Mouse (Mus musculus) liver, embryonic 12.5 days (tissue): Measurements from ENCODE around the gene Ddx56. TPM values are rescaled to one million over a fixed set of nuclear protein-coding genes. Genes with fewer than 3 reads are reported as not detected.

ENCODE experiments used
- ATAC-seq: fragments of 200-750 bp; cut with Nextera tagmentation; 2 replicates; pipeline ENCODE4 v1.8.0; 2017; ENCODE audit warnings: moderate number of reproducible peaks, mild to moderate bottlenecking, moderate library complexity
- H3K27ac ChIP-seq: fragments of 300-500 bp; sonication (generic); 2 replicates; pipeline ENCODE4 v1.5.1; 2016; ENCODE audit warnings: mild to moderate bottlenecking
- H3K27me3 ChIP-seq: fragments of 300-500 bp; sonication (generic); replicated peaks from 2 replicates; pipeline ENCODE4 v1.6.1; 2016; ENCODE audit warnings: mild to moderate bottlenecking, moderate library complexity
- H3K36me3 ChIP-seq: fragments of 300-500 bp; sonication (generic); 2 replicates; pipeline ENCODE4 v1.6.1; 2016; ENCODE audit warnings: mild to moderate bottlenecking, moderate library complexity
- H3K4me1 ChIP-seq: fragments of 300-500 bp; sonication (generic); 2 replicates; pipeline ENCODE4 v1.6.1; 2016
- H3K4me2 ChIP-seq: fragments of 300-500 bp; sonication (generic); 2 replicates; pipeline ENCODE4 v1.6.1; 2016; ENCODE audit warnings: mild to moderate bottlenecking, moderate library complexity
- H3K4me3 ChIP-seq: fragments of 300-500 bp; sonication (generic); 2 replicates; pipeline ENCODE4 v1.5.1; 2016; ENCODE audit warnings: mild to moderate bottlenecking, moderate library complexity
- H3K9ac ChIP-seq: fragments of 300-500 bp; sonication (generic); 2 replicates; pipeline ENCODE4 v1.6.1; 2016; ENCODE audit warnings: mild to moderate bottlenecking, moderate library complexity
- H3K9me3 ChIP-seq: fragments of 300-500 bp; sonication (generic); replicated peaks from 2 replicates; pipeline ENCODE4 v1.6.1; 2016; ENCODE audit warnings: mild to moderate bottlenecking, moderate library complexity
- WGBS: fragments of 180-500 bp; shearing (Covaris S2); methylation state at CpG from one replicate; pipeline ENCODE4 v1.1.7; 2016; ENCODE audit not compliant: insufficient replicate concordance; 5-methylcytosine and 5-hydroxymethylcytosine counted together
- polyA plus RNA-seq: library from polyadenylated mRNA; unstranded; fragments of >200 nt; fragmentation: Nextera tagmentation; extraction: Ambion mirVana; gene quantifications from 2 replicates; pipeline ENCODE4 v1.2.1, GENCODE M21; 2016

The Ddx56 gene
- polyA plus RNA-seq, 1 experiment from 2014 or later, result 98.2 TPM

DNA sequence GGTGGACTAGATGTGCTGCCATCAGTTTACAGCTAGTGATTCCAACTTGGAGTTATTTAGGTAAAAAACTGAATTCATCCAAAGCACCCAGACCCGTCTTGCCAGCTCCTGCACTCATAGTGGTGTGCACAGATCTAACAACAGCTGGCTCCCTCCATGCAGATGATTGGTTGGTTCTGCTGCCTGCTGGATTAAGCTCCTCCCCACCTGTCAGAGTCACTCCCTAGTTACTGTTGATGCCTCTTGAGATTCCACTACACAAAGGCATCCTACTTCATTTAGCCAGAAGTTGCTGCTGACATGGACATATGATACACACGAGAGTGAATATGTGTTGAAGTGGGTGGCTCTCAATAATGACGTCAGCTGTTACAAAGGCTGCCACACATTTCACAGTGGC, 50.7 kb downstream of the Ddx56 start:
- 52% methylated on average over 3 of the region's 3 CpGs for WGBS
- H3K4me1 ChIP-seq, result no peaks in the 10 kb centered on the region
- H3K36me3 ChIP-seq, result no peaks in the 10 kb centered on the region
- no peak for ATAC-seq
- no peak overlapping the region for H3K4me3 ChIP-seq
- H3K9ac ChIP-seq, result no peak overlapping the region
- no peak overlapping the region for H3K27ac ChIP-seq
- no peaks in the 10 kb centered on the region for H3K9me3 ChIP-seq
- H3K27me3 ChIP-seq, result no peaks in the 10 kb centered on the region
- H3K4me2 ChIP-seq, result no peak overlapping the region

Other genes starting within 250 kb of the Ddx56 start
- 0.19 and 0.43 TPM in 2 replicates for gene Camk2b, start 201.4 kb downstream of the Ddx56 start, polyA plus RNA-seq
- 0.08 and 0.21 TPM in 2 replicates for gene A730071L15Rik, start 67.7 kb downstream of the Ddx56 start, polyA plus RNA-seq
- 20.9 and 21.7 TPM in 2 replicates for gene Nudcd3, start 67.4 kb downstream of the Ddx56 start, polyA plus RNA-seq
- 0.17 and 0.21 TPM in 2 replicates for gene Npc1l1, start 37.6 kb downstream of the Ddx56 start, polyA plus RNA-seq
- 45.6 and 46.4 TPM in 2 replicates for gene Tmed4, start 7.1 kb upstream of the Ddx56 start, polyA plus RNA-seq
- gene Ogdh, start 23.9 kb upstream of the Ddx56 start, polyA plus RNA-seq, result 119 and 123 TPM in 2 replicates
- gene Zmiz2, start 121.3 kb upstream of the Ddx56 start, polyA plus RNA-seq, result 5.6 and 6.7 TPM in 2 replicates
- gene Ppia, start 147.7 kb upstream of the Ddx56 start, polyA plus RNA-seq, result 3,798 and 3,900 TPM in 2 replicates
- 121 and 125 TPM in 2 replicates for gene H2afv, start 176.7 kb upstream of the Ddx56 start, polyA plus RNA-seq
- gene Purb, start 208.1 kb upstream of the Ddx56 start, polyA plus RNA-seq, result 11.2 and 11.6 TPM in 2 replicates